Mouse (Mus musculus) stomach, postnatal 0 days (tissue): ENCODE measurements around the gene Chuk.

Experiments used
- CTCF ChIP-seq: IDR thresholded peaks from 2 replicates; pipeline ENCODE4 v1.5.1; 2016; ENCODE audit warnings: antibody characterized with exemption, low read depth, mild to moderate bottlenecking, moderate library complexity
- EP300 ChIP-seq: optimal IDR thresholded peaks from 2 replicates; pipeline ENCODE3; 2016; ENCODE audit warnings: antibody characterized with exemption

DNA sequence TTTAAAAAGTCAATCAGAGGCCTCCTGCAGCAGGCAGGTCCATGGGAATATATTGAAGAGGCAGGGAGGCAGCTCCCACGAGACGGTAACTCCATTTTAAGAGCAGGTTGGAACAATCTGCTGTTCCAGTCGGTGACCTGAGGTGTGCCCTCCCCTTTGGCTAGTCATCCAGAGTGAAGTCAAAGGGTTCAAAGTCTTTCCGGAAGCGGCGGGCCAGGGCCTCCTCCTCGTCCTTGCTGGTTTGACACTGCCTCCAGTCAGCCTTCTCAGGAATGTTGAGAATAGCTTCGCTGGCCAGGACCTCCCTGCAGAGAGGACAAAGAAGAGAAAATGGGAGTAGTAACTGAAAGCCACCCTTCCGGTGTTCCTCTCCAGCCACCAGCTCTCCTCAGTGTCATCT, 3.1 kb upstream of the Chuk start:
- TF ChIP-seq CTCF (no peak), EP300 (no peak)
